Mouse (Mus musculus) embryo, embryonic 11.5 days (tissue): Measurements from ENCODE around the gene Mettl23.

Source experiments
- DNase-seq: peaks from one replicate; pipeline ENCODE4 v3.0.0-alpha.2; 2012; ENCODE audit warnings: low read depth, low spot score

Mettl23 gene

DNA sequence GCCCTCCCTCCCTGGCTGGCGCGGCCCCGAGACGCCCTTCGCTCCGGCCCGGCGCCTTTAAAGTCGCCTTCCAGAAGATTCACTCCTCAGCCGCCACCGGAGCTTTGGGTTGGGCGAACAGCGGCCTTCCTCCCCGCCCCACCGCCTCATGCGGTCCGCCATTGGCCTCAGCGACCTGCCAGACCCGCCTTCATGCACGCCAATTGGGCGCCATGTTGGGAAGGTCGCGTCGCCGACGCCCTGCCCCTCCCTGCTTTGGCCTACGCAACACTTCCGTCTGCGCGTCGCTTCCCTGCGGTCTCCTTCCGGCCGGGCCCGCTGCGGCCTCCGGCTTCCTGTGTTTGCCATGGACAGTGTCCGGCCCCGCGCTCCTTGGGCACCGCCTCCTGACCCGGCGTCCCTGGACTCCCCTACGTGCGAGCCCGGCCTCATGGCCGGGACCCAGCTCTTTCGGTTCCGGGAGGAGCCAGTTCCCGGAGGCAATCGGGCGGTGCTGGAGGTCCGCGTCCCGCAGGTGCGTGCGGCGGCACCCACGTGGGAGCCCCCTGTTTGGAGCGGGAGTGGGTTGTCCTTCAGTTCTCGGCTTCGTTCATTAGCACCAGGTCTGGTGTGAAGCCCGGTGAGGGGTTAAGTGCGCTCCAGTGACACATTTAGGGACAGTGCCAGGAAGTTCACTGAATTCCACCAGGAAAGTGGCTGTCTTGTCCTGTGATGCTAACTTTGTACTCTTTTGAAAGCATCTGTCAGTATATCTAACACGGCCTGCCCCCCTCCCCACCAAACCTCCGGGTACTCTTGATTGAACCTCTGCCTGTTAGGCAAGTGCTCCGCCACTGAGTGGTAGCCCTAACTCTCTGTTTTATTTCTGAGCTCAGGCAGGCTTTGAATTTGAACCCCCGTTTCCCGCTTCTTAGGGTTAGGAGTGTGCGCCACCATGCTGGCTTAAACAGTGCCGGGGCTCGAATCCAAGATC, at the start of gene Mettl23, which contains the start of gene Jmjd6:
Gene Mettl23 (plus strand): TSS at position 18 of the 973 bp plus-strand sequence.
Gene Jmjd6 (minus strand): TSS at position 189 of the 973 bp plus-strand sequence.
- peak; percentile 97 for DNase-seq

GRCm38 (mm10) chr11:116799364-116799763, 43.7 kb upstream of the Mettl23 start:
- DNase-seq: no peak

DNA sequence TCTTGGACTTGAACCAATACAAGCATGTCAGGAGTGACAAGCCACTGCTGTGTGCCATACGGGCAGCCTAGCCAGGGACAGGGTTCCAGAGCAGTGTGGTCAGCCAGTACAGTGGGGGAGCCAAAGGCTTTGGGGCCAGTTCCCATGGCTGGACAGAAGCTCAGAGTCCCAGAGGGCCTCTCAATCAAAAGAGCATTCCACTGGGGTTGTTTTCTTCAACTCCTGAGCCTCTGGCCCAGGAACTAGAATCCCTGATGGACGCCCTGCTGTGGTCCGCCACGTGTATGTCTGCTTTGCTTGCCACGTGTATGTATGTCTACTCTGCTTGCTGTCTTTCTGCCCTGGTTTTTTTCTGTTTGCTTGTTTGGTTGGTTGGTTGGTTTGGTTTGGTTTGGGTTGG, 42.0 kb upstream of the Mettl23 start:
- no peak for DNase-seq

GRCm38 (mm10) chr11:116802709-116803108, 40.4 kb upstream of the Mettl23 start:
- DNase-seq: no peak

- no peak for DNase-seq
Measured at GRCm38 (mm10) chr11:116806136-116807071, 36.7 kb upstream of the Mettl23 start.

- DNase-seq: no peak
Measured at GRCm38 (mm10) chr11:116807116-116807515, 36.0 kb upstream of the Mettl23 start.

DNA sequence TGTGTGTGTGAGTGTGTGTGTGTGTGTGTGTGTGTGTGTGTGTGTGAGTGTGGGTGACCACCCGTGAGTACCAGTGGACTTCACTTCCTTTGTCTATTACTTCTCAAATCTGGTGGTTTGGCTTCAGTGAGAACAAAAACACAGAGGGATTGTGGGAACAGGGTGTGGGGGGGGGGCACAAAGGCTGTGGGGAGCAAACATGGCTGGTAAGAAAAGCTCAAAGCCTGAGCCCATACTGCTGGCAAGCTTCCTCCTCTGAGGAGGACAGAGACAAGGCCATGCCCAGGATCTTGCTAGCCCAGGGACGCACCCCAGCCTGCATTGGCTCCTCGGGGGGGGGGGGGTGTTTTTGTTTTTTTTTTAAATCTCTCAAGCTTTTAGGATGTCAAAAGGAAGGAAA, 35.6 kb upstream of the Mettl23 start:
- DNase-seq: no peak

GRCm38 (mm10) chr11:116807938-116808606, 35.0 kb upstream of the Mettl23 start:
- DNase-seq: peak; percentile 74

DNA sequence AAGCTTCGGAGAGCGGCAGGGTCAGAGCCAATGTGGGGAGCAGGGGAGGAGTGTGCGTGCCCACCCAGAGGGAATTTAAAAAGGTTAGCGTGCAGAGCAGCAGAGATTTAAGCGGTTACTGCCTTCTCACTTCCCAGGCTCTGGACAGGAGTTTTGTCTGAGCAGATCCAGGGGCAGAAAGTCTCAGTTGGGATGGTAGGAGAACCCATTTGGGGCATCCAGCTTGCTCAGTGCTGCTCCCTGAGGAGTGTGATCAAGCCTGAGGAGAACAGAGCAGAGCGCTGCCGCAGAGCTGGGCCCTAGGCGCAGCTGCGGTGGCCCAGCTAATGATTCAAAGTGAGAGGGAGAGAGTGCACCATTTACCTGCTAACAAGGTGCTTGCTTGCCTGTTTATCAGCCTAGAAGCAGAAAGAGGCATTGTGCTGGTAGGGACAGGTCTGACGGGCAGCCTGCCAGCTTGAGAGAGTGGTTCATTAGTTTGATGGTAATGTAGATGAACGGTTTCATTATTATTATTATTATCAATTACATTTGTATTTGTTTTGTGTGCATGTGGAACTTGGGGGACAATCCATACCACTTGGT, 34.2 kb upstream of the Mettl23 start:
- no peak for DNase-seq

- DNase-seq: no peak
Measured at GRCm38 (mm10) chr11:116809520-116809919, 33.6 kb upstream of the Mettl23 start.

GRCm38 (mm10) chr11:116810528-116810927, 32.5 kb upstream of the Mettl23 start:
- no peak for DNase-seq

GRCm38 (mm10) chr11:116810983-116811901, 31.8 kb upstream of the Mettl23 start:
- peak; percentile 63 for DNase-seq

DNA sequence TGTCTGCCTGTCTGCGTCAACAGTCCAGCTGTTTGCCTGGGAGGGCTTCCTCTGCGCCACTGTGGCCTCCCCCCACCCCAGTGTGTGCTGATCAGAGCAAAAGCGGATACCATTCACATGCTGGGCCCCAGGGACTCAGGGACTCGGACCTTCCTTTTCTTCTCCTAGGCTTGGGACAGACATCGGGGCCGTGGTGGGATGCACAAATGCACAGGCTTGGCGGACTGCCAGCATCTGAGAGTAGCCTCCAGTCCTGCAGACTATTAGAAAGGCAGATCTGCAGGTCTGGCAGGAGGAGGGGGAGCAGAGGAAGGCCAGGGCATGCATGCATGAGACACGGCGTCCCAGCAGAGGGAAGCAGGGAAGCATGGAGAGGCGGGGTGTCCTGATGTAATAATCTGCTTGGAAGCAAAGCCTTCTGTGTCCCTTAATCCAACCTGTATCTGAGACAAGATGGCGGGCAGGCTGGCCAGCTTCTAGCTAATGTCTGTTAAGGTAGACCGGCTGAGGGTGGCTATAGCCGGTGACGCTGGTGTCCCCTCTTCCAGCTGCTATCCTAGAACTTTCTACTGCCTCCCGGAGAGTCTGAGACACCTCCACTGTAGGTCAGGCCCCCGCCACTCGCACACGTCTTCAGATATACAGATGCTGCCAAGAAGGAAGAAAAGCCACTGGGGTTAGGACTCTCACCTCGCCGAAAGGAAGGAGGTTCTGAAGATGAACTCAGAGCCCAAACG, 30.1 kb upstream of the Mettl23 start:
- peak; percentile 57 for DNase-seq

DNA sequence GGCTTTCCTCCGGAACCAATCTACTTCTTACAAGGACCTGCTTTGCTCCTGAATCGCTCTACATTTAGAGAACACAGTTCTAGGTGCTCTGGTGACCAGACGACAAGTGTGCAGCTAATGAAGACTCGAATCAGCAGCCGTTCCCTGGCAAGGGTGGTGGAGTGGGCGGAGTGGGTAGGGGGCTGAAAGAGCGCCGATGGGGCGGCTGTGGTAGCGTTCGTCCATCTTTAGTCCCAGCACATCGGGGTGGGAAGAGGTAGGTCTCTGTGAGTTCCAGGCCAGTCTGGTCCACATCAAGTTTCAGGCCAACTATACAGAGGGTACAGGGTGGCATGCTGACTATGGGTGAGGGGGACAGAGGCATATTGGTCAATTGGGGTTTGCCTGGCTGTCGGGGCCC, 29.5 kb upstream of the Mettl23 start:
- no peak for DNase-seq

DNA sequence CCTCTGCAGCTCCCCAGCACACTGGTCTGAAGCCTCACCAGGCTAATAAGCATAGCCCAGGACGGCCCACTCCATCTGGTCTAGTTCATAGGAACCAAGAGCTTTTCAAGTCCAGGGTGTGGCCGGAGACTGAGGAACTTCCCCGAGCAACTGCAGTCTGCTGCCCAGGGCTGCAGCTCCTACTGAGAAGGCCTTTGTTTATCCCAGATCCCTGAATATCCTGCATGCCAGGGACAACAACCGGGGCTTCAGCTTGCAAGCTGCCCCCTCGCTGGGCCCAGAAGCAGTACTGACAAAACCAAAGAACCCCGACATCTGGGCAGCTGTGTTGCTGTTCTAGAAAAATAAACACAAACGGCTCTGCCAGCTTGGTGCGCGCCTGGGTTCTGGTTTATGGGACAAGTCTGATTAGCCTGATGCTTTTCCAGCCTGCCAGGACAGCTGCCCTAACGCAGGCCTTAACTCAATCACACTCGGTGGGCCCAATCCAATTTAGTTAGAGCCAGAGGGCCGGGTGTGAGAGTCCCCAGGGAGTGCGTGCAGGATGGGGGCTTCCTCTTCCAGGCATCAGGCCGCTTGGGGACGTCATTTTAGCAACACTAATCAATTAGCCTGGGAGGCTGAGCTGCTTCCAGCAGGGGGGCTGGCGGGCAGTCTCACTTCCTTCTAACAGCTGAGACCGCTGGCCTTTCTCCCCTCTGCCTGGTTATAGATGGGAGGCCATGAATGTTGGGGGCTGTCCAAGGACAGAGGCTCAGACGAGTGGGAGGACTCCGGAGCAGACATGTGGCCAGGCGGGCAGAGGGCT, 28.8 kb upstream of the Mettl23 start:
- peak; percentile 51 for DNase-seq

DNA sequence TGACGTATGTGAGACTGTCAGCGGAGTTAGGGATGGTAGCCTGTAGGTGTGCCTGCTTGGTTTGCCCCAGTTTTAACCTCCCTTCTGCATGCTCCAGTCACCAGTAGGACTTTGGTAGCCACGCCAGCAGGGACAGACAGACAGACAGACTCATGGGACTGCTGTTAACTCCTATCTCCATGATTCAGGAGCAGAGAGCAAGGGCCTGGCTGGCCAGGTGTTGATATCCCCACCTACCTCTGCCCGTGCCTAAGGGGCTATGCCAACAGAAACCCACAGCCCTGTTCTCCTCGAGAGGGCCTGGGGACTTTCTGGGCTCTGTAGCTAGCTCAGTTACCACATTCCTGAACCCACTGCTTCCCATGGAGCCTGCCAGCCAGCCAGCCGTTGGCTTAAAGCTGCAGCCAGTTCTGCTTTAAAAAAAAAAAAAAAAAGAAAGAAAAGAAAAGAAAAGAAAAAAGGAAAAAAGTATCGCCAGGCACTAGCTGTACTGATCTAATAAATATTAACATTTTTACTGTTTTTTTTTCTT, 28.1 kb upstream of the Mettl23 start:
- DNase-seq: no peak

DNA sequence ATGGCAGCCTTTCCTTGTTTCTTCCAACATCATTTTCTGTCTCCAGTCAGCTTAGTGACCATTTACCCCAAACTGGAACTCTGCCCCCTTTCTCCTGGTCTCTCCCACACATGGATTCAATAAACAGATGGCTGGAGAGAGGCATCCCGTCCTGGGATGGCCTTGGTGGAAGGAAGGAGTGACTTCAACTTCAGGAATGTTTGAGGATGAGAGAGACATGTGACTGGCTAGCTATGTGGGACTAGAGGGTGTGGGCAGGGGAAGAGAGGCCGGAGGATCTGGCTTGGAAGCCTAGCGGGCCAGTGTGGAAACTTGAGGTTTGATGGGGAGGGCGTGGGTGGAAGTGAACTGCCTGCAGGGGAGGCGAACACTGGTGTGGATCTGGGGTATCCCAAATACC, 26.3 kb upstream of the Mettl23 start:
- DNase-seq: no peak

- no peak for DNase-seq
Measured at GRCm38 (mm10) chr11:116817567-116817966, 25.5 kb upstream of the Mettl23 start.
